Mouse (Mus musculus) gastrocnemius, adult 18-20 months (tissue): ENCODE data around the gene Atf5. TPM values are rescaled to one million over a fixed set of nuclear protein-coding genes. Genes with fewer than 3 reads are reported as not detected.

Source experiments
- DNase-seq: peaks from one replicate; pipeline ENCODE4 v3.0.0; 2021; ENCODE audit warnings: low spot score
- microRNA-seq: library from miRNA; unstranded; fragments of <30 nt; microRNA quantifications from one replicate; pipeline ENCODE4 v1.2.0, GENCODE M21; 2021
- total RNA-seq, 2 experiments: library from RNA; stranded (reverse); gene quantifications; 2 replicates each; pipeline ENCODE4 v1.2.3; 2021

Atf5 gene
- total RNA-seq, 2 experiments from 2014 or later, result 62.4 to 99.0 TPM

GRCm38 (mm10) chr7:44772591-44773204, 43.8 kb downstream of the Atf5 start:
- DNase-seq, result no peak

DNA sequence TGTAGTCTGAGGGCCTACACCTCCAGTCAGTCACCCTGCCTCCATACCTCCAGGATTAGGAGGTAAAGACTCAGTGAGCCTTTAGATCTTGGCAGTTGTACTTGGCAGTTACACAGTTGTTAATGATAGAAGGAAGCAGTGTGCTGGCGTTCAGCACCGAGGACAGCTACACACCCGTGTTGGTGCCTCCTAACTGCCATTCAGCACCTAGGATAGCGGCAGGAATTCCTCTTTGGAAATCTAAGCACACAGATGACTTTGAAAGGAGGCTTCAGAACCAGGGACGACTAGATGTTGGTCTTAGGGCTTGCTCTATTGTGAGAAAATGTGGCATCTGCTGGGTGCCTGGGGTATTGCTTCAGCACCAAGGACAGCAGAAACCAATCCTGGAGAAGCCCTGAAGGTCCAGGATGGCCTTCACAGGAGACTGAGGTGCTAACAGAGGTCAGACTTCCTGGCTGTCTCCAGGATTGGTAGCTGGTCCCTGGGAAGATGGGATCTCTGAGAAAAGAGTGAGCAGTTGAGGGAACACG, 46.3 kb downstream of the Atf5 start:
- DNase-seq, result peak; percentile 68

GRCm38 (mm10) chr7:44768129-44768528, 48.3 kb downstream of the Atf5 start:
- DNase-seq, result no peak

Small RNAs within 50 kb of the gene (microRNA-seq; reads per million reads assigned to microRNA genes)
- not detected for gene Mir707

Other genes starting within 250 kb of the Atf5 start
- gene Napsa, start 244.3 kb downstream of the Atf5 start, total RNA-seq, result under 1 TPM; 0.47 to 0.91 TPM
- gene Kcnc3, start 226.0 kb downstream of the Atf5 start, total RNA-seq, result 1 to 10 TPM; 3.7 to 5.1 TPM
- gene Myh14, start 145.8 kb downstream of the Atf5 start, total RNA-seq, result 10 to 100 TPM; 43.2 to 45.2 TPM
- gene Izumo2, start 107.9 kb downstream of the Atf5 start, total RNA-seq, result not detected
- 10 to 100 TPM; 19.5 to 19.8 TPM for gene Vrk3, start 68.2 kb downstream of the Atf5 start, total RNA-seq
- not detected for gene Zfp473, start 65.6 kb downstream of the Atf5 start, total RNA-seq
- gene Nup62, start 570 bp downstream of the Atf5 start, total RNA-seq, result 10 to 100 TPM; 20.1 to 25.2 TPM
- gene Il4i1, start 271 bp downstream of the Atf5 start, total RNA-seq, result 1 to 10 TPM; 2.3 to 3.5 TPM
- gene Akt1s1, start 32.3 kb upstream of the Atf5 start, total RNA-seq, result 100 to 1,000 TPM; 130 to 144 TPM
- gene Tbc1d17, start 32.4 kb upstream of the Atf5 start, total RNA-seq, result 10 to 100 TPM; 46.8 to 61.0 TPM
- 10 to 100 TPM; 19.2 to 20.2 TPM for gene Pnkp, start 40.5 kb upstream of the Atf5 start, total RNA-seq
- gene Ptov1, start 53.1 kb upstream of the Atf5 start, total RNA-seq, result 100 to 1,000 TPM; 143 to 148 TPM
- gene Med25, start 76.1 kb upstream of the Atf5 start, total RNA-seq, result 10 to 100 TPM; 60.5 to 62.8 TPM
- 10 to 100 TPM; 16.6 to 17.6 TPM for gene Fuz, start 79.4 kb upstream of the Atf5 start, total RNA-seq
- 10 to 100 TPM; 59.8 to 64.4 TPM for gene Ap2a1, start 112.8 kb upstream of the Atf5 start, total RNA-seq
- gene Tsks, start 126.5 kb upstream of the Atf5 start, total RNA-seq, result not detected
- gene Cpt1c, start 158.2 kb upstream of the Atf5 start, total RNA-seq, result 1 to 10 TPM in 1 of 2 experiments, under 1 TPM in 1; 0.64 to 1.4 TPM
- gene Prmt1, start 169.9 kb upstream of the Atf5 start, total RNA-seq, result 100 to 1,000 TPM; 119 to 139 TPM
- gene Irf3, start 181.0 kb upstream of the Atf5 start, total RNA-seq, result 10 to 100 TPM; 15.0 to 19.1 TPM
- gene Bcl2l12, start 182.1 kb upstream of the Atf5 start, total RNA-seq, result 1 to 10 TPM; 8.4 to 8.5 TPM
- 10 to 100 TPM; 41.3 to 46.2 TPM for gene Scaf1, start 199.7 kb upstream of the Atf5 start, total RNA-seq
- gene Rras, start 201.3 kb upstream of the Atf5 start, total RNA-seq, result 10 to 100 TPM; 20.8 to 26.8 TPM
- 10 to 100 TPM; 13.1 to 16.0 TPM for gene Prr12, start 236.2 kb upstream of the Atf5 start, total RNA-seq
- 10 to 100 TPM; 27.9 to 28.3 TPM for gene Nosip, start 245.8 kb upstream of the Atf5 start, total RNA-seq
- gene Prrg2, start 246.0 kb upstream of the Atf5 start, total RNA-seq, result 10 to 100 TPM; 10.2 to 10.4 TPM